Mouse (Mus musculus) Patski (cell line): Measurements from ENCODE around the gene Plxna4. TPM values are rescaled to one million over a fixed set of nuclear protein-coding genes. Genes with fewer than 3 reads are reported as not detected.
A peak's percentile ranks its signal among the peaks of the same experiment; 100 is the strongest.

Experiments
- ATAC-seq: fragments of 100-300 bp; one replicate; pipeline ENCODE4 v1.8.0; 2021
- CTCF ChIA-PET: fragments of 350-600 bp; sonication (Branson Sonifier 250); formaldehyde crosslinking; loops from one replicate; lab custom pipeline; 2022; ENCODE audit warnings: inconsistent platforms; lab: Charles Lee
- POLR2A ChIA-PET: fragments of 350-600 bp; sonication (Branson Sonifier 250); formaldehyde crosslinking; loops from one replicate; lab custom pipeline; 2022; ENCODE audit warnings: antibody characterized with exemption, inconsistent platforms; lab: Charles Lee
- DNase-seq: peaks from one replicate; pipeline ENCODE4 v3.0.0-alpha.2; 2011; ENCODE audit warnings: low read depth, low spot score
- H3K27me3 ChIP-seq: fragments of 371-371 bp; one replicate; pipeline ENCODE4 v1.5.1; 2021
- CTCF ChIP-seq: fragments of 100-300 bp; IDR thresholded peaks from one replicate; pipeline ENCODE4 v1.5.1; 2021
- in situ Hi-C: fragments of 300-500 bp; cut with MboI; formaldehyde crosslinking; loops from 3 replicates; pipeline ENCODE4 v1.11.1; 2018; ENCODE audit warnings: low pct_unique_long_range_greater_than_20kb, mixed read lengths
- polyA plus RNA-seq: library from polyadenylated mRNA; unstranded; gene quantifications from one replicate; pipeline ENCODE4 v1.2.3, GENCODE M21; 2021

Plxna4 gene
- polyA plus RNA-seq, 1 experiment from 2014 or later: 7.3 TPM

DNA sequence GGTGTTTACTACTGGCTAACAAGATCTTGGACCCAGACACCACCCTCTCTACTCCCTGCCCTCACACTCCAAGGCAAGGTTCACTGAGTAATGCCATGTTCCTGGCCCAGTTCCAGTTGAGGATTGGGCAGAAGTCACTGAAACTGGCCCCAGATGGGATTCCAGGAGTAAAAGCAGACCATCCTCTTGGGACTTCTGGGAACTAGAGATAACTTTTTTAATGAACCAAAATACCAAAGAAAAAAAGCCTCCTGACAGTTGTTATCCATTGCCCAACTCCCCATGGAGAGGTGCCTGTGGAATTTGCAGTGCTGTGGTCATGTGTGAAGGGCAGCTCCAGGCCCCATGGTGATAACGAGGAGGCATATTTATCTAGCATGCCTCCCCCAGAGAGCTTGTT, 199.7 kb downstream of the Plxna4 start:
- in situ Hi-C loops: no loop called here
- ATAC-seq (peak; percentile 91), DNase-seq (peak; percentile 68)
- no peaks in the 10 kb centered on the region for H3K27me3 ChIP-seq
- ChIA-PET CTCF (interaction anchor here (0.7 to 1.8 kb wide), 3 partner anchors 8 to 60 kb away, joined by 3 to 8 read pairs (median 3); no protein-coding TSS in a partner anchor), POLR2A (no interaction called here)
- TF ChIP-seq CTCF: no peak

DNA sequence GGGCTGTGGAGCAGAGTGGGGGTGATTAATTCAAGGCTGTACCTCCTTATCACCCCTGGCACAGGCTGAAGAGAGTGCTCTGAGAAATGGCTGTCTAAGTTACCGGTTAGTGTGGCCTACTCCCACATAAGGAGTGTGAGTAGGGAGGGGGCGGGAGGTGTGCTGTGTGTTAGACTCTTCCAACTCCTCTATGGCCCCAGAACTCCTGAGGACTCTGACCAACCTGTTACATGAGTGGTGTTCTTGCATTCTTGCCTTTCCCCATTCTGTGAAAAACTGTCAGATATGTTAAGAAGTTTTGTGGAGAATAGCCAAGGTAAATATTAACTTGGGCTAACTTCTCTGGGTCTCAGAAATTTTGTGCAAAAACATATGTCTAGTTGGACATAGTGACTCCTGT, 201.1 kb downstream of the Plxna4 start:
- no peaks in the 10 kb centered on the region for H3K27me3 ChIP-seq
- in situ Hi-C loops: no loop called here
- DNase-seq (no peak), ATAC-seq (no peak)
- no peak for TF ChIP-seq CTCF
- CTCF ChIA-PET: no interaction called here
- POLR2A ChIA-PET: interaction anchor here (0.8 kb wide), 1 partner anchor 9 kb away, joined by 3 read pairs; no protein-coding TSS in a partner anchor

DNA sequence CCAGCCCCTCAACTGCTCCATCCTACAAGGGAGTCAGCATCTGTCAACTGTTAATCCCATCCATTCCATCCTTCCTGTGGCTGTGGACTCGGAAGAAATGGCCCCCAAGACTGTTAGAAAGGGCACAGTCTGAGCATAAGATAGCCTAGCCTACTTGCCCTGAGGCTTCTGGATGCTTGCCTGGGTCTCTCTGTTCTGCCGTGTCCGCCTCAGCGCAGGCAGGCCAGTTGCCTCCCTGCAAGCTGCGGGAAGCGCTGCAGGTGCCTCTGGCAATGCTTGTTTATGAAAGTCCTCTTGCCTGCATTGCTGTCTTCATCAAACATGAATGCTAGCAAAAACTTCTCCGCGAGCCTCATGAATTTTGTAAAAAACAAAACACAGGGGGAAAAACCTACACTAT, 203.1 kb downstream of the Plxna4 start:
- DNase-seq: no peak
- ChIA-PET POLR2A (no interaction called here), CTCF (interaction anchor here (1.5 kb wide), 1 partner anchor 33 kb away, joined by 3 read pairs; no protein-coding TSS in a partner anchor)
- no peak for TF ChIP-seq CTCF
- no peaks in the 10 kb centered on the region for H3K27me3 ChIP-seq
- no peak for ATAC-seq
- in situ Hi-C loops: no loop called here

DNA sequence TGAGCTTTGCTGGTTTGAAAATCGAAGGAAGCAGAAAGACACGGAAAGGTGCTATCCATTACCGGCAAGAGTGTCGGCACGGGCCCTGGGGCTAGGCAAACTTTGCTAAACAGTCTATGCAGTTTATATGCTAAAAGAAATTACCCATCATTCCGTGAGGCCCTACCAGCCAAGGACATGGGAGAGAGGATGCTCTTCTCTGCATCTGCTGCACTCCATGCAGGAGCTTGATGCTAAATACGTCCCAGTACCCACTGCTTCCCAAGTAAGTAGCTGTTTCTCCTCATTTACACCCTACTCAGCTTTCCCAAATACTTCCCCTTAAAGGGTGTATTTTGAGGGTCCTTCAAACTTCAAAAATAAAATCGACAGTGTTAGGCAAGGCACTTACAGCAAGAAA, 203.6 kb downstream of the Plxna4 start:
- POLR2A ChIA-PET: no interaction called here

DNA sequence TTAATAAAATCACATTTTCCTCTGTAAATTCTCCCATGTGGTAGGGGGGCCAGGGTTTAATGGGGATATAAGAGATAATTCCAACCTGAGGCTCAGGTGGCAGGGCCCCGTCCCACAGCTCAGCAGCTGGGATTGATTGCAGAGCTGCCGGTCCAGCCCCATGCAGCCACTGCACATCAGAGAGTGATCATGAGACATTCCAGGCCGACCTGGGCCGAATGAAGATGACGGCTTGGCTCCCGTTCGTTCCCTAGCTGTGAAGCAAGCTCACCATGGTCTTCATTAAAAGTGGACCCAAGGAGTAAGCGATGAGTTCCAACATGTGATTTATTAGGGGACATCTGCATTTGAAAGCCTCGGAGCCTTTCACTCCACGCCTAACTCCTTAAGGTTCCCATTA, 206.5 kb downstream of the Plxna4 start:
- no peak for ATAC-seq
- ChIA-PET CTCF (interaction anchor here (1.1 to 1.3 kb wide), 2 partner anchors 14 to 15 kb away, joined by 3 to 5 read pairs; no protein-coding TSS in a partner anchor), POLR2A (no interaction called here)
- H3K27me3 ChIP-seq: no peaks in the 10 kb centered on the region
- DNase-seq: no peak
- TF ChIP-seq CTCF: no peak
- in situ Hi-C loops: no loop called here

More for the DNA sequence above, 203.6 kb downstream of the Plxna4 start:
- no peaks in the 10 kb centered on the region for H3K27me3 ChIP-seq
- ATAC-seq (no peak), DNase-seq (no peak)
- no peak for TF ChIP-seq CTCF
- in situ Hi-C loops: no loop called here
- CTCF ChIA-PET: interaction anchor here (1.0 kb wide), 1 partner anchor 11 kb away, joined by 3 read pairs; no protein-coding TSS in a partner anchor

DNA sequence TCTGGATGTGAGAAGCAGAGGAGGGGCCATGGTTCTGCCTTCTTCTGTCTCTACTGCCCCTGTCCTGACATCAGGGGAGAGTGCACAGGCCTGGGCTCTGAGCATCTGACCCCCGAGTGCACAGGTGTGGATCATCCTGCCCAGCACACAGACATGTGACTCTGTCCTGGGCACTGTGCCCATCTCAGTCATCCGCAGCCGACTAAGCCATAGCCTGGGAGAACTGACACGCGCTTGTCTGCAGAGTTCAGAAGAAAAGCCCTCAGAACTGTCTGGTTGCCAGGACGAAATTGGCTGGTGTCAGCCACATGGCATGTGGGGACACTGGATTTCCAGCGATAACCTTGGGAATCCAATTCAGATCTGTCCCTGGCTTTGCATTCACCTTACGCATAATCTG, 210.8 kb downstream of the Plxna4 start:
- DNase-seq (peak; percentile 91), ATAC-seq (no peak)
- CTCF ChIA-PET: no interaction called here
- no peaks in the 10 kb centered on the region for H3K27me3 ChIP-seq
- TF ChIP-seq CTCF: no peak
- in situ Hi-C loops: no loop called here
- POLR2A ChIA-PET: interaction anchor here (1.2 kb wide), 1 partner anchor 9 kb away, joined by 3 read pairs; no protein-coding TSS in a partner anchor

DNA sequence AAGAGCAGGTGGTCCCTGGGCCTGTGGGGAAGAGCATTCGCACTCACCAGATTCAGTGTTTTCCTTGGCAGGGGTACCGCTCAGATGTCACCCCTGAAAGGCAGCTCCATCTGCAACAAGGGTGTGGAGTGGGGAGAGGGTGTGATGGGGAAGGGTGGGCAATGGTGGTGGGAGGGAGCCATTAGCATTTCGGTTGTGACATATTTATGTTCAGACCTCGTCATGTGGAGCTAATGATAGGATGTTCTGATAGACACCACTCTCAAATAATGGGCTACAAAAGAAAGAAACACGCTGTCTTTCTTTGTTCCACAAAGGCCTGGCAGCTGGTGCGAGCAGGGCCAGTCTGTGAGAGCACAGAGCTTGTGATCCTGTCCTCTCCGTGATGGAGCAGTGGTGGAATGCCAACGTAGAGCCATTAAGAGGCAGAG, 214.0 kb downstream of the Plxna4 start:
- H3K27me3 ChIP-seq: no peaks in the 10 kb centered on the region
- no peak for TF ChIP-seq CTCF
- POLR2A ChIA-PET: no interaction called here
- no peak for DNase-seq
- in situ Hi-C loops: no loop called here
- no peak for ATAC-seq
- CTCF ChIA-PET: interaction anchor here (1.2 to 1.5 kb wide), 2 partner anchors 10 to 12 kb away, joined by 3 to 4 read pairs; no protein-coding TSS in a partner anchor

DNA sequence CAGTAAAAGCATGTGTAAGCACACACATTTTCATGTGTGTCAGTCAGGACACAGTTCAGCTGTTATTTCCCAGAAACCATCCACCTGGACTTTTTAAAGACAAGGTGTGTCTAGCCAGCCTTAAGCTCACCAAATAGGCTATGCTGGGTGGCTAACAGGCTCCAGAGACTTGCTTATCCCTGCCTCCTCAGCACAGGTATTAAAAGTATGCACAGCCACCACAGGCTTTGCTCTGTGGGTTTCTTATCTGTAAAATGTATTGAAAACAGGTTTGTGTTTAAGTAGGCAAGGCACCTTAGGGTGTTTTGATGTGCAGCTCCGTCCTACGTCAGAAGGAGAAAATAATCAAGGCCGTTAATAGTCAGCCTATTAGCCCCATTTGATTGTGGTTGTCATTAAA, 218.9 kb downstream of the Plxna4 start:
- POLR2A ChIA-PET: no interaction called here
- in situ Hi-C loops: no loop called here

DNA sequence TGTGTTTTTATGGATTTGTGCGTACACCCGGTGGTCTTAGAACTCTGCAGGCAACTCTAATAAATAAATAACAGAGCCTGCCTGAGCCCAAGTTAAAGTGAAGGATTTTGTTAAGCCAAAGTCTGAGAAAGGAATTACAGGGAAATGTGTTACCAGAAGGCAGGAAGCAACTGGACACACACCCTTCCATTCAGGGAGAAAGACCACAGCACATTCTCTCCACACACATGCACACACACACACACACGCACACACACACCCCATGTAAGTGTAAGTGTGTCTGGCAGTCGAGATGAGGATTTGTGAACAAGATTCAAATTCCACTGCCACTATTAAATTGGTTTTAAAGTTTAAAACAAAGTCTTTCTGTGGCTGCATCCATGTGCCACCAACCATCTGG, 219.6 kb downstream of the Plxna4 start:
- CTCF ChIA-PET: no interaction called here
- POLR2A ChIA-PET: no interaction called here
- no peak for ATAC-seq
- no peaks in the 10 kb centered on the region for H3K27me3 ChIP-seq
- DNase-seq: no peak
- in situ Hi-C loops: no loop called here
- TF ChIP-seq CTCF: no peak

More for the DNA sequence above, 218.9 kb downstream of the Plxna4 start:
- ATAC-seq (no peak), DNase-seq (no peak)
- no peaks in the 10 kb centered on the region for H3K27me3 ChIP-seq
- CTCF ChIA-PET: interaction anchor here (1.1 kb wide), 1 partner anchor 20 kb away, joined by 3 read pairs; no protein-coding TSS in a partner anchor
- TF ChIP-seq CTCF: no peak

DNA sequence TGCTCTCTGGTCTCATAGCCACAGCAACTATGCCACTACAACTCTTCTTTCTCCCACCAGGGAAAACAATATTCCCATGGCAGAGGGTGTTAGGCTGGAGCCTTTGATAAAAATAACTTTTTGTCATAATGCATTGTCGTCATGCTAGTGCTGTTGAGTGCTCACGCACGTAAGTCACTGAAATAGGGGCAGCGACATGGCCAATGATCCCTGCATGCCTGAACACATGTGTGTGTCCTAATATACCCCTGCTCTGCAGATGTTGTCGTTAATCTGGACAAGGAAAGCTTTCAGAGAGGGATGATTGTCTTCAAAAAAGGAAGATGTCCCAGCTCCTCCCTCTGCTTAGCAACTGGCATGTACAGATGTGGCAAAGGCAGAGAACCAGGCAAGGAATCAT, 223.1 kb downstream of the Plxna4 start:
- no peak for TF ChIP-seq CTCF
- CTCF ChIA-PET: interaction anchor here (1.4 kb wide), 1 partner anchor 37 kb away, joined by 3 read pairs; no protein-coding TSS in a partner anchor
- ATAC-seq (no peak), DNase-seq (no peak)
- H3K27me3 ChIP-seq: no peaks in the 10 kb centered on the region
- in situ Hi-C loops: no loop called here
- POLR2A ChIA-PET: interaction anchor here (0.6 kb wide), 1 partner anchor 33 kb away, joined by 3 read pairs; no protein-coding TSS in a partner anchor

DNA sequence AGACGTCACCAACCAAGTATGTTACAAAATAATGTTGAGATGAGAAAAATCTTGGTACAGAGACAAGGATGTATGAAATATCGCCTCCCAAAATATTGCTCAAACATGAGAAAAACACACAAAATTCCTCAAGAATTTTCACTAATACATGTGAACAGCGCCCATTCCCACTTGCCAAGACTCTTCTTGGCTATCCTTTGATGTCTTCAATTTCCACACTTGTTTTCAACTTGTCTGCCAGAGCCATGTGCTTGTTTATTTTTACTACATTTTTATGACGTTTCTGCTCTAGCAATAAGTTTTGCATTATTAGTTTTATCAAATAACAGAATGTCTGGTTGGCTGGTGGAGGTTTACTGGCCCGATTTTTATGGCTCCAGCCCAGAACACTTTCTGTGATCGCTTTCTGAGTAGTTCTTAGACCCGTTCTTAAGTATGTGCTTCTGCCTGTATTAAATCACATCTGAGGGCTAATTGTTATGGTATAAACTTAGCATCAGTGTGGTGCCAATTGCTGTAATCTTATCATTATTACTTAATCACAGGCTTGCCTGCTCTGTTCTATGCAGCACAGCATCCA, 224.4 kb downstream of the Plxna4 start:
- DNase-seq: no peak
- POLR2A ChIA-PET: no interaction called here
- CTCF ChIA-PET: no interaction called here
- ATAC-seq: no peak
- H3K27me3 ChIP-seq: no peaks in the 10 kb centered on the region
- in situ Hi-C loops: no loop called here
- no peak for TF ChIP-seq CTCF
